Mouse (Mus musculus): ENCODE results near the gene Higd1c.
"Not testable (repeated sequence)": the region's sequence is repeated elsewhere in the genome, so short reads cannot be mapped to it uniquely, and the experiment has no call there.

The Higd1c gene

GRCm38 (mm10) chr15:100355876-100356275, 8.5 kb upstream of the Higd1c start:
- no peak for DNase-seq (ENCODE audit: low read depth, low spot score)

GRCm38 (mm10) chr15:100365967-100366366, 1.6 kb downstream of the Higd1c start:
- not testable (repeated sequence) for DNase-seq (ENCODE audit: low read depth, low spot score)

GRCm38 (mm10) chr15:100367119-100367518, 2.8 kb downstream of the Higd1c start:
- no peak for DNase-seq (ENCODE audit: low read depth, low spot score)

GRCm38 (mm10) chr15:100375066-100375465, 10.7 kb downstream of the Higd1c start:
- DNase-seq (ENCODE audit: low read depth, low spot score): peak; percentile 57

GRCm38 (mm10) chr15:100377847-100378505, 13.6 kb downstream of the Higd1c start:
- DNase-seq (ENCODE audit: low read depth, low spot score): not testable (repeated sequence)

GRCm38 (mm10) chr15:100379658-100380057, 15.3 kb downstream of the Higd1c start:
- no peak for DNase-seq (ENCODE audit: low read depth, low spot score)

GRCm38 (mm10) chr15:100380104-100380503, 15.8 kb downstream of the Higd1c start:
- no peak for DNase-seq (ENCODE audit: low read depth, low spot score)

- DNase-seq (ENCODE audit: low read depth, low spot score): no peak
Observed at GRCm38 (mm10) chr15:100385705-100386104, 21.4 kb downstream of the Higd1c start.

- no peak for DNase-seq (ENCODE audit: low read depth, low spot score)
Observed at GRCm38 (mm10) chr15:100387544-100388223, 23.3 kb downstream of the Higd1c start.

- DNase-seq (ENCODE audit: low read depth, low spot score): no peak
Observed at GRCm38 (mm10) chr15:100388224-100388835, 24.0 kb downstream of the Higd1c start.

- DNase-seq (ENCODE audit: low read depth, low spot score): no peak
Observed at GRCm38 (mm10) chr15:100388886-100389285, 24.5 kb downstream of the Higd1c start.

GRCm38 (mm10) chr15:100391066-100391465, 26.7 kb downstream of the Higd1c start:
- no peak for DNase-seq (ENCODE audit: low read depth, low spot score)

GRCm38 (mm10) chr15:100391599-100391998, 27.3 kb downstream of the Higd1c start:
- no peak for DNase-seq (ENCODE audit: low read depth, low spot score)

- no peak for DNase-seq (ENCODE audit: low read depth, low spot score)
Observed at GRCm38 (mm10) chr15:100393016-100393415, 28.7 kb downstream of the Higd1c start.

GRCm38 (mm10) chr15:100395561-100395960, 31.2 kb downstream of the Higd1c start:
- DNase-seq (ENCODE audit: low read depth, low spot score): no peak

GRCm38 (mm10) chr15:100400592-100401250, 36.4 kb downstream of the Higd1c start:
- no peak for DNase-seq (ENCODE audit: low read depth, low spot score)

GRCm38 (mm10) chr15:100401811-100402210, 37.5 kb downstream of the Higd1c start:
- DNase-seq (ENCODE audit: low read depth, low spot score): no peak

GRCm38 (mm10) chr15:100402347-100402746, 38.0 kb downstream of the Higd1c start:
- DNase-seq (ENCODE audit: low read depth, low spot score): no peak

- DNase-seq (ENCODE audit: low read depth, low spot score): no peak
Observed at GRCm38 (mm10) chr15:100402798-100403197, 38.5 kb downstream of the Higd1c start.

- DNase-seq (ENCODE audit: low read depth, low spot score): no peak
Observed at GRCm38 (mm10) chr15:100403318-100404000, 39.1 kb downstream of the Higd1c start.

- no peak for DNase-seq (ENCODE audit: low read depth, low spot score)
Observed at GRCm38 (mm10) chr15:100406088-100406487, 41.7 kb downstream of the Higd1c start.
